Mouse (Mus musculus) cortical plate, adult 2 months (tissue): ENCODE results near the gene Mmp11.

Experiments used
- CTCF ChIP-seq: fragments of 200-500 bp; IDR thresholded peaks from 2 replicates; pipeline ENCODE4 v1.5.1; 2011; ENCODE audit warnings: mild to moderate bottlenecking, control low read depth, low read length; ENCODE audit not compliant: insufficient read depth; ENCODE audit errors: extremely low read depth
- POLR2A ChIP-seq: fragments of 200-500 bp; IDR thresholded peaks from 2 replicates; pipeline ENCODE4 v1.6.1; 2011; ENCODE audit warnings: mild to moderate bottlenecking, low read length, control low read depth; ENCODE audit not compliant: insufficient read depth; ENCODE audit errors: extremely low read depth

DNA sequence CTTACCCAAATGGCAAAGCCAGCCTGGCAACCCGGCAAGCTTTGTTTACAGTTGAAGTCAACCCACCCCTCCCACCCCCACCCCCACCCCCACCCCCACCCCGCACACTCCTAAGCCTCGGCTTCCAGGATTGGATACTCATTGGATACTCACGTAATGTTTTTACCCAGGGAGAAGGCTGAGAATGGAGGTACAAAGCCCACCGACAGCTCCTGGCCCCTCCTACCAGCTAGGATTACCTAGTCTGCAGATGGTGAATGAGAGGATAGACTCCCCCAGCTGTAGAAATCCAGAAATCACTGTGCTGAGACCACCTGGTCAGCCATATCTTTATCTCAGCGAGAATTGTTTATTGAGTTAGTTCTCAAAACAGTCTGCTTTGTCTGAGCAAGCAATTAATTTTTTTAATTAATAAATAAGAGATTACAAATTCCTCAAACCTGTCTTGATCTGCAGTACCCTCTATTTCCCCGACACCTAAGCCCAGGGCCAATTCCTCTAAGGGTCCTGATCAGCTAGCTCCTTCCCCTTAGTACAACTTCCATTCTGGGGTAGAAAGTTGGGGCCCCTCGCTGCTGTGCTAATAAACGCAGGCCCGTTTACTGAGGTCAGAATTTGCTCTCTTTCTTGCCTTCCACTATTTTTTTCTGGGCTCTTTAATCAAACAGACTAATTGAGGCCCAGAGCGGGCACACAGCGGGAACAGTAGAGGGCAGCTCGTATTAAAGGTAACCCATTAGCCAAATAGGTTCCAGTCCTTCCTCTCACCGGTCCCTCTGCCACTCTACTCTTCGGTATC lies 53.7 kb downstream of the Mmp11 start:
- TF ChIP-seq POLR2A: no peak
- no peak for TF ChIP-seq CTCF
